Mouse (Mus musculus): Measurements from ENCODE around the gene Camk2b. TPM values are rescaled to one million over a fixed set of nuclear protein-coding genes. Genes with fewer than 3 reads are reported as not detected.

Camk2b gene
- polyA plus RNA-seq, 1 experiment, result 0.97 TPM

- no peak for TF ChIP-seq POLR2A (IDR thresholded peaks at IDR 0.05; ENCODE audit: low read depth, low read length)
- TF ChIP-seq CTCF (IDR thresholded peaks at IDR 0.05; ENCODE audit: borderline replicate concordance, insufficient read depth, low read length), result no peak
- Histone ChIP-seq H3K4me1 (ENCODE audit: control insufficient read depth, insufficient read depth, low read length) (no peaks in the 10 kb centered on the region), H3K27ac (ENCODE audit: insufficient read depth, low read length) (no peak overlapping the region), H3K4me3 (ENCODE audit: insufficient read depth, low read length) (no peak overlapping the region)
Observed at GRCm38 (mm10) chr11:6068181-6068957, 2.2 kb upstream of the Camk2b start.

GRCm38 (mm10) chr11:6067160-6067559 is 998 bp upstream of the Camk2b start:
- no peaks in the 10 kb centered on the region for H3K4me1 ChIP-seq (ENCODE audit: control insufficient read depth, insufficient read depth, low read length)
- no peak for TF ChIP-seq CTCF (IDR thresholded peaks at IDR 0.05; ENCODE audit: borderline replicate concordance, insufficient read depth, low read length)
- TF ChIP-seq POLR2A (IDR thresholded peaks at IDR 0.05; ENCODE audit: low read depth, low read length), result no peak
- no peak overlapping the region for H3K4me3 ChIP-seq (ENCODE audit: insufficient read depth, low read length)
- no peak overlapping the region for H3K27ac ChIP-seq (ENCODE audit: insufficient read depth, low read length)

DNA sequence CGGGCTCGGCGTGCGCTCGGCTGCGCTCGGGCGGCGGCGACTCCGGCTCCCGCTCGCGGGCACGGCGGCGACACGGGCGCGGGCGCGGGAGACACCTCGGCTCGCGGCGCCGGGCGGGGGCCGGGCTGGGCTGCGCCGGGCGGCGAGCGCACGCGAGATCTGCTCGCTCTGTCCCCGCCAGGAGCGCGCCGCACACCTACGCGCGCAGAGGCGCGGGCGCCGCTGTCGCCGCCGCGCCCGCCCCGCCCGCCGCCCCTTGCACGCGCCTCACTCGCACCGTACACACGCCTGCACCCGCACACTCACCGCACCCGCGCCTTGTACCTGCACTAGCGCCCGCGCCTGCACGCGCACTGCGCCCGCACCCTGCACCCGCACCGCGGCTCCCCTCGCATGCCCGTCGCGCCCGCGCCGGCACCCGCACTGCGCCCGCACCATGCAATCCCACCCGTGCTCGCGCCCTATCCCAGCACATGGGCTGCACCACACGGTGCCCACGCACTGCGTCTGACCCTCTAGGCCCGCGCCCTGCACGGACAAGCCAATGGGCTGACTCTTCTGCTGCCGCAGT is 526 bp downstream of the Camk2b start:
- TF ChIP-seq CTCF (IDR thresholded peaks at IDR 0.05; ENCODE audit: borderline replicate concordance, insufficient read depth, low read length) (no peak), POLR2A (IDR thresholded peaks at IDR 0.05; ENCODE audit: low read depth, low read length) (no peak)
- Histone ChIP-seq H3K4me1 (ENCODE audit: control insufficient read depth, insufficient read depth, low read length) (no peaks in the 10 kb centered on the region), H3K4me3 (ENCODE audit: insufficient read depth, low read length) (no peak overlapping the region), H3K27ac (ENCODE audit: insufficient read depth, low read length) (no peak overlapping the region)

DNA sequence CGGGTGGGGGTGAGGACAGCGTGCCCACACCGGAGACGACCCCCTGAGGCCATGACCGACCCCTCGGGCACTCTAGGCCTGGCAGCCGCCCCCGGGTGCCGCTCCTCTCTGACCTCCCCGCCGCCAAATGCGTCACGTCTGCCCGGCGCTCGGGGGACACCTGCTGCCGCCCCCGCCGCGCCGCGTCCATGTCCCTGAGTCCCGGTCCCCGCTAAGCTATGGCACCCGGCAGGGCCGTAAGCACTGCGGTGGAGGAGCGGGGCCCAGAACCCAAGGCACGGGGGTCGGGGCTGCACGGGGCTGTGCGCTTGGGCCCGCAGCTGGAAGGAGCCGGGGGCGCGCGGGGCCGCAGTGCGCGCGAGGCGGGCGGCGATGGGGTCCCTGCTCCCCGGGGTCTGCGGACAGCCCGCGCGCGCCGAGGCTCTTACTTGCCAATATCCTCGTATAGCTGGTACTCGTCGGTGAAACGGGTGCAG is 1.1 kb downstream of the Camk2b start:
- H3K4me1 ChIP-seq (ENCODE audit: control insufficient read depth, insufficient read depth, low read length), result no peaks in the 10 kb centered on the region
- no peak overlapping the region for H3K4me3 ChIP-seq (ENCODE audit: insufficient read depth, low read length)
- TF ChIP-seq POLR2A (IDR thresholded peaks at IDR 0.05; ENCODE audit: low read depth, low read length) (no peak), CTCF (IDR thresholded peaks at IDR 0.05; ENCODE audit: borderline replicate concordance, insufficient read depth, low read length) (no peak)
- H3K27ac ChIP-seq (ENCODE audit: insufficient read depth, low read length), result no peak overlapping the region

DNA sequence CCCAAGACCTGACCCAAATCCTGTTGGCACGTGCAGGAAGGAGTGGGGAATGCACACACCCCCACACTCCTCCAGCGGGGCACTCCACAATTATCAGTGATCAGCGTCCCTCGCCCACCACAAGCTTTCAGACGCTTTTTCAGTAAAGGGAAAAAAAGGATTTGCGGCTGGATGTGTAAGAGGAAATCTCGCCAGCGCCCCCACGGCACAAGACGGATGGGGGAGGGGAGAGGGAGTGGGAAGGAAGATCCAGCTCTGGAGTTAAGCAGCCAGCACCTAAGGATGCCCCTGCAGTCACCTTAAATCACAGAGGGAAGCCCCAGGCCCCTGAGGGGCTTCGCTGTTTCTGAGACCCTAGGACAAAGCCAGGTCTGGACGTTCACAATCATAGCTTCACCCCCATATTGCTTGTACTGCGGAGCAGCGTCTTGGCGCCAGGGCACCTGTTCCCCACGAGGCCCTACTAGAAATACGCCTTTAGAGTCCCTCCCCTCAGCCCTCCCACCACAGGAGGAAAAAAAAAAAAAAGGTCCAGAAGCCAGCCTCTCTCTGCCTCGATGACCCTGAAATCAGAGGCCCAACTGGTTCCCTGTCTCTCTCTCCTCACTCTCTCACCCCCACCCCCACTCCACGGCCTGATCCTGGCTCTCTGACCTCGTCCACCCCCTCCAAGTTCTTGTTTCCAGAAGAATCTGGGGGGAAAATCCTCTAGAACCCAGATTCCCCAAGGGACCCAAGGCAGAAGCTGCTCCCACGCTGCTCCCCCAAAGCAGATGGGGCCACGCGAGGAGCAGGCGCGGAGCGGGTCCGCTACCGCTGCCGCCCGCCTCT is 1.7 kb downstream of the Camk2b start:
- no peak overlapping the region for H3K27ac ChIP-seq (ENCODE audit: insufficient read depth, low read length)
- no peaks in the 10 kb centered on the region for H3K4me1 ChIP-seq (ENCODE audit: control insufficient read depth, insufficient read depth, low read length)
- TF ChIP-seq POLR2A (IDR thresholded peaks at IDR 0.05; ENCODE audit: low read depth, low read length) (no peak), CTCF (IDR thresholded peaks at IDR 0.05; ENCODE audit: borderline replicate concordance, insufficient read depth, low read length) (no peak)
- H3K4me3 ChIP-seq (ENCODE audit: insufficient read depth, low read length), result no peak overlapping the region

- Histone ChIP-seq H3K4me3 (ENCODE audit: insufficient read depth, low read length) (no peak overlapping the region), H3K27ac (ENCODE audit: insufficient read depth, low read length) (no peak overlapping the region), H3K4me1 (ENCODE audit: control insufficient read depth, insufficient read depth, low read length) (no peaks in the 10 kb centered on the region)
- TF ChIP-seq CTCF (IDR thresholded peaks at IDR 0.05; ENCODE audit: borderline replicate concordance, insufficient read depth, low read length) (no peak), POLR2A (IDR thresholded peaks at IDR 0.05; ENCODE audit: low read depth, low read length) (no peak)
Observed at GRCm38 (mm10) chr11:6063501-6064214, 2.5 kb downstream of the Camk2b start.

DNA sequence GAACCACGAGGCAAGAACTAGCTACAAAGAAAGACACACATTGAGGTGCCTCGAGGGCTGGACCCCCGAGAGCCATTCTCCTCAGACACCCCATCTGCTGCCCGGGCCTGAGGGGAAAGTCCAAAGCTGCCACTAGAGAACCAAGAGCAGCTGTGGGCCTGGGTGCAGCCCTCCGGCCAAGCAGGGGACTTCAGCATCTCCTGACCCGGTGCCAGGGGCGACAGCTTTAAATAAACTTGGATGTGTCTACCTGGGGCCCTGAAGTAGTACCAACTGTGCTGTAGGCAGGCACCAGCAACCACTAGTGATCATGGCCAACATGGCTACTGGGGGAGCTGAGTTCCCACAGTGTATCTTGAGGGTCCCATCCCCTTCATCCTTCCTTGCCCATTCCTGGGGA is 3.1 kb downstream of the Camk2b start:
- Histone ChIP-seq H3K4me3 (ENCODE audit: insufficient read depth, low read length) (no peak overlapping the region), H3K4me1 (ENCODE audit: control insufficient read depth, insufficient read depth, low read length) (no peaks in the 10 kb centered on the region), H3K27ac (ENCODE audit: insufficient read depth, low read length) (no peak overlapping the region)
- TF ChIP-seq CTCF (IDR thresholded peaks at IDR 0.05; ENCODE audit: borderline replicate concordance, insufficient read depth, low read length) (no peak), POLR2A (IDR thresholded peaks at IDR 0.05; ENCODE audit: low read depth, low read length) (no peak)

- H3K4me1 ChIP-seq (ENCODE audit: control insufficient read depth, insufficient read depth, low read length), result no peaks in the 10 kb centered on the region
- TF ChIP-seq POLR2A (IDR thresholded peaks at IDR 0.05; ENCODE audit: low read depth, low read length) (no peak), CTCF (IDR thresholded peaks at IDR 0.05; ENCODE audit: borderline replicate concordance, insufficient read depth, low read length) (no peak)
- no peak overlapping the region for H3K27ac ChIP-seq (ENCODE audit: insufficient read depth, low read length)
- no peak overlapping the region for H3K4me3 ChIP-seq (ENCODE audit: insufficient read depth, low read length)
Observed at GRCm38 (mm10) chr11:6062329-6062728, 3.8 kb downstream of the Camk2b start.

GRCm38 (mm10) chr11:6061891-6062290 is 4.3 kb downstream of the Camk2b start:
- H3K4me3 ChIP-seq (ENCODE audit: insufficient read depth, low read length), result no peak overlapping the region
- H3K4me1 ChIP-seq (ENCODE audit: control insufficient read depth, insufficient read depth, low read length), result no peaks in the 10 kb centered on the region
- no peak overlapping the region for H3K27ac ChIP-seq (ENCODE audit: insufficient read depth, low read length)
- TF ChIP-seq CTCF (IDR thresholded peaks at IDR 0.05; ENCODE audit: borderline replicate concordance, insufficient read depth, low read length), result no peak
- TF ChIP-seq POLR2A (IDR thresholded peaks at IDR 0.05; ENCODE audit: low read depth, low read length), result no peak

Measured in embryonic fibroblast, embryonic 13.5 days (primary cell).